Comparison of ENCODE assay signal across 10 mouse cellular contexts in genomic region chr10:95560394-95560983, GRCm38 (mm10). TPM values are rescaled to one million over a fixed set of nuclear protein-coding genes. Genes with fewer than 3 reads are reported as not detected.
A peak's percentile ranks its signal among the peaks of the same experiment; 100 is the strongest.
DNase-seq lines count a peak whose midpoint lies in the region; ATAC-seq lines count a peak whose summit lies in the region.
"Had no signal": no experiment of that assay in that cellular context is flagged by ENCODE, and none has a peak within 500 bp of the region (broad histone marks: within the 10 kb centered on the region; RNA-seq: fewer than 3 reads in every experiment).

No protein-coding gene starts in this region.

- WGBS in heart, embryonic 11.5 days (ENCODE audit: insufficient replicate concordance), result 83% methylated on average over 9 of the region's 9 CpGs
- 89% methylated on average over 9 of the region's 9 CpGs for WGBS in midbrain, embryonic 12.5 days
- WGBS in midbrain, embryonic 15.5 days, result 72% methylated on average over 9 of the region's 9 CpGs
- 78% methylated on average over 9 of the region's 9 CpGs for WGBS in hindbrain, embryonic 16.5 days

- peaks cover 29% of the 10 kb centered on the region for H3K4me1 ChIP-seq in heart, embryonic 11.5 days (ENCODE audit: control insufficient read depth, insufficient read depth, low read length)
- H3K4me1 ChIP-seq in midbrain, embryonic 12.5 days, result peaks cover 26% of the 10 kb centered on the region
- peaks cover 22% of the 10 kb centered on the region for H3K4me1 ChIP-seq in midbrain, embryonic 15.5 days
- H3K4me1 ChIP-seq in hindbrain, embryonic 16.5 days (ENCODE audit: control insufficient read depth, insufficient read depth, low read depth, low read length), result peaks cover 17% of the 10 kb centered on the region

- intact Hi-C loops in heart, postnatal 25 days (cut with DNase I), result loop anchor here (5.0 kb wide), 2 partner anchors 82 to 117 kb away; no protein-coding TSS in a partner anchor

- peak overlapping the region; percentile 46; the same call in 1 of the 2 replicates for H3K9ac ChIP-seq in heart, embryonic 11.5 days (ENCODE audit: low read depth, low read length)
- H3K9ac ChIP-seq in midbrain, embryonic 12.5 days (replicated peaks), result no peak overlapping the region
- no peak overlapping the region for H3K9ac ChIP-seq in midbrain, embryonic 15.5 days
- no peak overlapping the region for H3K9ac ChIP-seq in hindbrain, embryonic 16.5 days (ENCODE audit: low read depth, low read length)

- H3K27ac ChIP-seq in heart, embryonic 11.5 days (ENCODE audit: low read depth, low read length), result no peak overlapping the region
- H3K27ac ChIP-seq in midbrain, embryonic 12.5 days (replicated peaks), result no peak overlapping the region
- H3K27ac ChIP-seq in midbrain, embryonic 15.5 days, result no peak overlapping the region
- no peak overlapping the region for H3K27ac ChIP-seq in hindbrain, embryonic 16.5 days (ENCODE audit: low read depth, low read length)

- H3K4me2 ChIP-seq in heart, embryonic 11.5 days, result peak overlapping the region; percentile 48
- H3K4me2 ChIP-seq in midbrain, embryonic 12.5 days (replicated peaks), result 0 out of 2 replicates have a peak overlapping the region, but pooled peaks have one; percentile 5
- H3K4me2 ChIP-seq in midbrain, embryonic 15.5 days, result no peak overlapping the region
- peak overlapping the region; percentile 10; the same call in 1 of the 2 replicates for H3K4me2 ChIP-seq in hindbrain, embryonic 16.5 days (ENCODE audit: low read length)

- H3K4me3 ChIP-seq in heart, embryonic 11.5 days (ENCODE audit: low read depth, low read length), result peak overlapping the region; percentile 22
- no peak overlapping the region for H3K4me3 ChIP-seq in midbrain, embryonic 12.5 days
- no peak overlapping the region for H3K4me3 ChIP-seq in midbrain, embryonic 15.5 days
- no peak overlapping the region for H3K4me3 ChIP-seq in hindbrain, embryonic 16.5 days (ENCODE audit: low read length)

- ATAC-seq in heart, embryonic 11.5 days (replicated peaks; ENCODE audit: insufficient number of reproducible peaks, low FRiP score, low TSS enrichment), result no peak
- no peak for ATAC-seq in midbrain, embryonic 12.5 days (ENCODE audit: low FRiP score, low read depth)
- no peak for ATAC-seq in midbrain, embryonic 15.5 days (replicated peaks)
- no peak for ATAC-seq in hindbrain, embryonic 16.5 days

- DNase-seq in heart, postnatal 25 days (ENCODE audit: low spot score), result no peak
- no peak for DNase-seq in embryo, embryonic 10.5 days (ENCODE audit: low spot score)
- no peak for DNase-seq in lung, adult 18-20 months
- DNase-seq in frontal cortex, postnatal 10 days (ENCODE audit: low spot score in 2 of 2), result no peak
- DNase-seq: cerebellum, adult 11 months; lung, postnatal 10 days had no signal

- no peaks in the 10 kb centered on the region for H3K27me3 ChIP-seq in heart, embryonic 11.5 days (ENCODE audit: control insufficient read depth, insufficient read depth, low read length)
- H3K27me3 ChIP-seq in midbrain, embryonic 12.5 days, result no peaks in the 10 kb centered on the region
- H3K27me3 ChIP-seq in midbrain, embryonic 15.5 days (replicated peaks), result no peaks in the 10 kb centered on the region
- H3K27me3 ChIP-seq in hindbrain, embryonic 16.5 days (replicated peaks; ENCODE audit: control insufficient read depth, insufficient read depth, low read length), result no peaks in the 10 kb centered on the region

- no peaks in the 10 kb centered on the region for H3K9me3 ChIP-seq in heart, embryonic 11.5 days (replicated peaks; ENCODE audit: control insufficient read depth, low read length)
- no peaks in the 10 kb centered on the region for H3K9me3 ChIP-seq in midbrain, embryonic 12.5 days
- no peaks in the 10 kb centered on the region for H3K9me3 ChIP-seq in midbrain, embryonic 15.5 days
- H3K9me3 ChIP-seq in hindbrain, embryonic 16.5 days (ENCODE audit: control insufficient read depth, low read length), result no peaks in the 10 kb centered on the region

- H3K36me3 ChIP-seq in heart, embryonic 11.5 days (ENCODE audit: control insufficient read depth, insufficient read depth, low read length), result peaks cover 2% of the 10 kb centered on the region; the same call in 1 of the 2 replicates
- peaks cover 3% of the 10 kb centered on the region; the same call in 1 of the 2 replicates for H3K36me3 ChIP-seq in midbrain, embryonic 12.5 days
- H3K36me3 ChIP-seq in midbrain, embryonic 15.5 days (replicated peaks), result no peaks in the 10 kb centered on the region
- H3K36me3 ChIP-seq in hindbrain, embryonic 16.5 days (ENCODE audit: control insufficient read depth, insufficient read depth, low read length), result no peaks in the 10 kb centered on the region

RNA-seq across cellular contexts. Expression of gene Nudt4, which starts 3.5 kb away (rescaled TPM):
- 134 and 147 TPM in 2 replicates for polyA plus RNA-seq in heart, embryonic 11.5 days (2014; fragmentation: Nextera tagmentation; extraction: Ambion mirVana)
- 100 to 1,000 TPM; 263 to 282 TPM for total RNA-seq in heart, postnatal 25 days (2021)
- polyA plus RNA-seq in midbrain, embryonic 12.5 days (2016; fragmentation: Nextera tagmentation; extraction: Ambion mirVana), result 124 and 125 TPM in 2 replicates
- polyA plus RNA-seq in midbrain, embryonic 15.5 days (2015; fragmentation: Nextera tagmentation; extraction: Ambion mirVana), result 59.6 and 61.7 TPM in 2 replicates
- 60.7 and 67.8 TPM in 2 replicates for polyA plus RNA-seq in hindbrain, embryonic 16.5 days (2015; fragmentation: Nextera tagmentation; extraction: Ambion mirVana)

RNA-seq across cellular contexts. Expression of gene Ube2n, which starts 45.5 kb away (rescaled TPM):
- 319 and 322 TPM in 2 replicates for polyA plus RNA-seq in heart, embryonic 11.5 days (2014; fragmentation: Nextera tagmentation; extraction: Ambion mirVana)
- total RNA-seq in heart, postnatal 25 days (2021), result 100 to 1,000 TPM in 1 of 2 experiments, 10 to 100 TPM in 1; 90.3 to 106 TPM
- polyA plus RNA-seq in midbrain, embryonic 12.5 days (2016; fragmentation: Nextera tagmentation; extraction: Ambion mirVana), result 388 and 405 TPM in 2 replicates
- 348 and 352 TPM in 2 replicates for polyA plus RNA-seq in midbrain, embryonic 15.5 days (2015; fragmentation: Nextera tagmentation; extraction: Ambion mirVana)
- 387 and 395 TPM in 2 replicates for polyA plus RNA-seq in hindbrain, embryonic 16.5 days (2015; fragmentation: Nextera tagmentation; extraction: Ambion mirVana)

RNA-seq across cellular contexts. Expression of gene Mrpl42, which starts 58.7 kb away (rescaled TPM):
- 518 and 543 TPM in 2 replicates for polyA plus RNA-seq in heart, embryonic 11.5 days (2014; fragmentation: Nextera tagmentation; extraction: Ambion mirVana)
- 100 to 1,000 TPM; 456 to 473 TPM for total RNA-seq in heart, postnatal 25 days (2021)
- polyA plus RNA-seq in midbrain, embryonic 12.5 days (2016; fragmentation: Nextera tagmentation; extraction: Ambion mirVana), result 281 TPM in 2 replicates
- 223 and 226 TPM in 2 replicates for polyA plus RNA-seq in midbrain, embryonic 15.5 days (2015; fragmentation: Nextera tagmentation; extraction: Ambion mirVana)
- 260 and 270 TPM in 2 replicates for polyA plus RNA-seq in hindbrain, embryonic 16.5 days (2015; fragmentation: Nextera tagmentation; extraction: Ambion mirVana)
